Mouse (Mus musculus): ENCODE measurements around the gene Hoxb7.

GRCm38 (mm10) chr11:96308763-96309162 lies 22.3 kb downstream of the Hoxb7 start:
- TF ChIP-seq CTCF (IDR thresholded peaks at IDR 0.05; ENCODE audit: low read depth, low read length) = no peak
- TF ChIP-seq POLR2A (IDR thresholded peaks at IDR 0.05; ENCODE audit: borderline replicate concordance, low read depth, low read length) = no peak

Measured in bone marrow macrophage, adult 2 months (primary cell).